Comparison of ENCODE assay signal across 29 mouse cellular contexts in the genomic region with DNA sequence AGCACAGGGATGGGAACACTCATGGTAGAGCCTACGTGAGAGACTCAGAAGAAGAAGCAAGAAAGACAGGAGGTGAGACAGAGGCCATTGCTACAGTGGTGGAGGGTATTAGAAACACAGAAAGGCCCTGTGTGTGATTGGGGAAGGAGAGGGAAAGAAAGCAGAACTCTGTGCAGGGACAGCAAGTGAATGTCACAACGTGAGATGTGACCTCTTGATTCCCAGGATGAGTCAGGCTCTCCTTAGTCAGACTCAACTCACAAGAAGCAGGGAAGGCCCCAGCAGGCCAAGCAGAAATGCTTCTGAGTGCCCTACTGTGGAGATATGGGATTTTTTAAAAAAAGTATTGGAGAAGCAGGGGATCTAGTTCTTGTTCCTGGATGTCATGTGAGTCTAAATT. TPM values are rescaled to one million over a fixed set of nuclear protein-coding genes. Genes with fewer than 3 reads are reported as not detected.
DNase-seq lines count a peak whose midpoint lies in the region; ATAC-seq and TF ChIP-seq lines count a peak whose summit lies in the region.
"Had no signal": no experiment of that assay in that cellular context is flagged by ENCODE, and none has a peak within 500 bp of the region (broad histone marks: within the 10 kb centered on the region; RNA-seq: fewer than 3 reads in every experiment).

No protein-coding gene starts in this region.

- no peak overlapping the region for H3K4me2 ChIP-seq in lung, embryonic 15.5 days
- H3K4me2 ChIP-seq: embryonic facial prominence, embryonic 12.5 days; hindbrain, embryonic 13.5 days; limb, embryonic 12.5 days; liver, embryonic 15.5 days; midbrain, embryonic 12.5 days; neural tube, embryonic 13.5 days had no signal

- TF ChIP-seq POLR2A in bone marrow macrophage, adult 2 months (IDR thresholded peaks at IDR 0.05; ENCODE audit: borderline replicate concordance, low read depth, low read length): no peak

- H3K36me3 ChIP-seq in lung, embryonic 15.5 days: no peaks in the 10 kb centered on the region
- H3K36me3 ChIP-seq: embryonic facial prominence, embryonic 12.5 days; forebrain, embryonic 10.5 days; hindbrain, embryonic 13.5 days; limb, embryonic 12.5 days; liver, embryonic 15.5 days; midbrain, embryonic 12.5 days; neural tube, embryonic 13.5 days had no signal

- no peak for TF ChIP-seq CTCF in bone marrow macrophage, adult 2 months (IDR thresholded peaks at IDR 0.05; ENCODE audit: low read depth, low read length)

- H3K27me3 ChIP-seq in lung, embryonic 15.5 days: no peaks in the 10 kb centered on the region
- H3K27me3 ChIP-seq: embryonic facial prominence, embryonic 12.5 days; limb, embryonic 12.5 days; liver, embryonic 15.5 days; neural tube, embryonic 13.5 days had no signal

- H3K9me3 ChIP-seq in lung, embryonic 15.5 days: no peaks in the 10 kb centered on the region
- H3K9me3 ChIP-seq: liver, embryonic 15.5 days had no signal

- H3K27ac ChIP-seq in lung, embryonic 15.5 days: peak overlapping the region; percentile 3; the same call in 1 of the 2 replicates
- H3K27ac ChIP-seq in bone marrow macrophage, adult 2 months (ENCODE audit: insufficient read depth, low read depth, low read length): peak overlapping the region; percentile 19
- H3K27ac ChIP-seq: embryonic facial prominence, embryonic 12.5 days; forebrain, embryonic 10.5 days; hindbrain, embryonic 13.5 days; kidney, postnatal 0 days; limb, embryonic 12.5 days; liver, embryonic 15.5 days; midbrain, embryonic 12.5 days; neural tube, embryonic 13.5 days had no signal

- no peak for ATAC-seq in lung, embryonic 15.5 days (ENCODE audit: borderline replicate concordance, extremely low read depth, low FRiP score, low TSS enrichment)
- ATAC-seq in monocyte, adult 5-6 weeks (replicated peaks; ENCODE audit: insufficient number of reproducible peaks, low FRiP score, low TSS enrichment, poor library complexity, severe bottlenecking): peak; percentile 61
- ATAC-seq: CD4-positive, CD25-positive, alpha-beta regulatory T cell, adult 4 months; forebrain, embryonic 16.5 days; intestine, embryonic 16.5 days had no signal

- H3K4me1 ChIP-seq in lung, embryonic 15.5 days: peaks cover 41% of the 10 kb centered on the region
- H3K4me1 ChIP-seq in bone marrow macrophage, adult 2 months (ENCODE audit: control insufficient read depth, insufficient read depth, low read length): peaks cover 18% of the 10 kb centered on the region
- H3K4me1 ChIP-seq: hindbrain, embryonic 13.5 days; liver, embryonic 15.5 days; megakaryocyte, embryonic 14.5 days had no signal

- 52% methylated on average over 2 of the region's 2 CpGs for WGBS in lung, embryonic 15.5 days

- H3K4me3 ChIP-seq in lung, embryonic 15.5 days: no peak overlapping the region
- no peak overlapping the region for H3K4me3 ChIP-seq in bone marrow macrophage, adult 2 months (ENCODE audit: insufficient read depth, low read length)
- H3K4me3 ChIP-seq: embryonic facial prominence, embryonic 12.5 days; forebrain, embryonic 10.5 days; hindbrain, embryonic 13.5 days; limb, embryonic 12.5 days; liver, embryonic 15.5 days; megakaryocyte, embryonic 14.5 days; midbrain, embryonic 12.5 days; neural tube, embryonic 13.5 days had no signal

- DNase-seq in adrenal gland, adult 2 months: peak; percentile 72
- no peak for DNase-seq in adrenal gland, postnatal 4 days (ENCODE audit: low spot score in 2 of 2)
- no peak for DNase-seq in lung, postnatal 4 days
- no peak for DNase-seq in left cerebral cortex, adult 9 months (ENCODE audit: low spot score in 2 of 2)
- DNase-seq: cerebellum, adult 11 months; cerebellum, adult 9-10 months; cerebellum, postnatal 36 days; embryo, embryonic 11 days; heart, postnatal 36 days; kidney, adult 8-10 months; kidney, postnatal 4 days; right cerebral cortex, postnatal 4 days; thymus, adult 2 months; thymus, postnatal 4 days had no signal

- H3K9ac ChIP-seq in lung, embryonic 15.5 days: no peak overlapping the region
- H3K9ac ChIP-seq: embryonic facial prominence, embryonic 12.5 days; hindbrain, embryonic 13.5 days; limb, embryonic 12.5 days; liver, embryonic 15.5 days; midbrain, embryonic 12.5 days; neural tube, embryonic 13.5 days had no signal

RNA-seq across cellular contexts. Expression of a gene that starts 36.8 kb away (rescaled TPM):
- total RNA-seq in adrenal gland, adult 2 months (2021): 10 to 100 TPM in 1 of 2 experiments, 1 to 10 TPM in 1; 1.5 to 14.0 TPM
- polyA plus RNA-seq in adrenal gland, adult 2 months (2012; rRNA removed): 1.9 and 4.2 TPM in 2 replicates
- total RNA-seq in adrenal gland, postnatal 4 days (2021): 1 to 10 TPM; 3.6 to 4.3 TPM
- polyA plus RNA-seq in lung, embryonic 15.5 days (2015; fragmentation: Nextera tagmentation; extraction: Ambion mirVana): not detected in 2 replicates
- polyA plus RNA-seq in bone marrow macrophage, adult 2 months (2012; ENCODE audit: insufficient read depth, insufficient read length, missing spikeins): 3.0 and 3.2 TPM in 2 replicates
- 0.68 TPM in 1 of 3 replicates, not detected in the others for total RNA-seq in monocyte, adult 5-6 weeks (2017)
